In genomic region chr11:82844771-82845414, GRCm38 (mm10) we compare ENCODE assay signal across 7 mouse cellular contexts. TPM values are rescaled to one million over a fixed set of nuclear protein-coding genes. Genes with fewer than 3 reads are reported as not detected.
DNase-seq lines count a peak whose midpoint lies in the region; ATAC-seq lines count a peak whose summit lies in the region.

No protein-coding gene starts in this region.

- no peak for ATAC-seq in kidney, embryonic 15.5 days (replicated peaks; ENCODE audit: low FRiP score)
- ATAC-seq in midbrain, embryonic 12.5 days (ENCODE audit: low FRiP score, low read depth), result no peak
- no peak for ATAC-seq in cerebellum, adult (ENCODE audit: insufficient number of reproducible peaks, low FRiP score, low TSS enrichment)

- no peak for DNase-seq in kidney, postnatal 36 days
- DNase-seq in frontal cortex, postnatal 14 days (ENCODE audit: low spot score in 2 of 2), result no peak

- H3K9ac ChIP-seq in kidney, embryonic 15.5 days, result no peak overlapping the region
- no peak overlapping the region for H3K9ac ChIP-seq in midbrain, embryonic 12.5 days (replicated peaks)

- peak overlapping the region; percentile 78; the same call in 1 of the 2 replicates for H3K27ac ChIP-seq in kidney, embryonic 15.5 days
- H3K27ac ChIP-seq in brown adipose tissue, adult 24 weeks (replicated peaks; ENCODE audit: low read depth, low read length), result peak overlapping the region; percentile 66; the same call in 1 of the 2 replicates
- H3K27ac ChIP-seq in midbrain, embryonic 12.5 days (replicated peaks), result no peak overlapping the region

- no peak overlapping the region for H3K4me3 ChIP-seq in kidney, embryonic 15.5 days (replicated peaks)
- peak overlapping the region; percentile 50 for H3K4me3 ChIP-seq in brown adipose tissue, adult 24 weeks (ENCODE audit: insufficient read depth, low read depth, low read length)
- H3K4me3 ChIP-seq in erythroblast, embryonic 14.5 days (replicated peaks), result peak overlapping the region; percentile 75
- H3K4me3 ChIP-seq in midbrain, embryonic 12.5 days, result no peak overlapping the region

- H3K4me2 ChIP-seq in kidney, embryonic 15.5 days, result peak overlapping the region; percentile 44; the same call in 1 of the 2 replicates
- H3K4me2 ChIP-seq in midbrain, embryonic 12.5 days (replicated peaks), result peak overlapping the region; percentile 34; the same call in 1 of the 2 replicates

- H3K4me1 ChIP-seq in kidney, embryonic 15.5 days, result peaks cover 45% of the 10 kb centered on the region
- H3K4me1 ChIP-seq in brown adipose tissue, adult 24 weeks (ENCODE audit: control insufficient read depth, insufficient read depth, insufficient read length, low read length), result peaks cover 17% of the 10 kb centered on the region
- H3K4me1 ChIP-seq in erythroblast, embryonic 14.5 days (ENCODE audit: control insufficient read depth), result peaks cover 94% of the 10 kb centered on the region
- peaks cover 26% of the 10 kb centered on the region for H3K4me1 ChIP-seq in midbrain, embryonic 12.5 days

- 70% methylated on average over 11 of the region's 11 CpGs for WGBS in kidney, embryonic 15.5 days
- 70% methylated on average over 11 of the region's 11 CpGs for WGBS in midbrain, embryonic 12.5 days

- no peaks in the 10 kb centered on the region for H3K27me3 ChIP-seq in kidney, embryonic 15.5 days
- no peaks in the 10 kb centered on the region for H3K27me3 ChIP-seq in erythroblast, embryonic 14.5 days (ENCODE audit: control insufficient read depth)
- no peaks in the 10 kb centered on the region for H3K27me3 ChIP-seq in midbrain, embryonic 12.5 days

- no peaks in the 10 kb centered on the region for H3K36me3 ChIP-seq in kidney, embryonic 15.5 days
- peaks cover 66% of the 10 kb centered on the region for H3K36me3 ChIP-seq in erythroblast, embryonic 14.5 days (ENCODE audit: control insufficient read depth)
- no peaks in the 10 kb centered on the region for H3K36me3 ChIP-seq in midbrain, embryonic 12.5 days

- no peaks in the 10 kb centered on the region for H3K9me3 ChIP-seq in kidney, embryonic 15.5 days (replicated peaks)
- no peaks in the 10 kb centered on the region for H3K9me3 ChIP-seq in erythroblast, embryonic 14.5 days (ENCODE audit: control insufficient read depth, low read length)
- no peaks in the 10 kb centered on the region for H3K9me3 ChIP-seq in midbrain, embryonic 12.5 days

RNA-seq across cellular contexts. Expression of gene Rffl, which starts 26.1 kb away (rescaled TPM):
- polyA plus RNA-seq in kidney, embryonic 15.5 days (2015; fragmentation: Nextera tagmentation; extraction: Ambion mirVana), result 22.3 and 23.6 TPM in 2 replicates
- 4.3 and 6.3 TPM in 2 replicates for polyA plus RNA-seq in brown adipose tissue, adult 24 weeks (2012; ENCODE audit: insufficient read depth, insufficient read length, missing spikeins)
- polyA plus RNA-seq in erythroblast, embryonic 14.5 days (2012), result 4.5 and 6.4 TPM in 2 replicates
- polyA plus RNA-seq in midbrain, embryonic 12.5 days (2016; fragmentation: Nextera tagmentation; extraction: Ambion mirVana), result 7.9 and 8.9 TPM in 2 replicates

RNA-seq across cellular contexts. Expression of gene Rad51d, which starts 45.5 kb away (rescaled TPM):
- polyA plus RNA-seq in kidney, embryonic 15.5 days (2015; fragmentation: Nextera tagmentation; extraction: Ambion mirVana), result 11.1 and 13.9 TPM in 2 replicates
- polyA plus RNA-seq in brown adipose tissue, adult 24 weeks (2012; ENCODE audit: insufficient read depth, insufficient read length, missing spikeins), result 13.4 and 21.8 TPM in 2 replicates
- 0.05 and 0.19 TPM in 2 replicates for polyA plus RNA-seq in erythroblast, embryonic 14.5 days (2012)
- 12.8 and 14.1 TPM in 2 replicates for polyA plus RNA-seq in midbrain, embryonic 12.5 days (2016; fragmentation: Nextera tagmentation; extraction: Ambion mirVana)

RNA-seq across cellular contexts. Expression of gene Fndc8, which starts 47.0 kb away (rescaled TPM):
- polyA plus RNA-seq in kidney, embryonic 15.5 days (2015; fragmentation: Nextera tagmentation; extraction: Ambion mirVana), result 0.18 and 0.39 TPM in 2 replicates
- polyA plus RNA-seq in brown adipose tissue, adult 24 weeks (2012; ENCODE audit: insufficient read depth, insufficient read length, missing spikeins), result 0.79 TPM in 1 of 2 replicates, not detected in the other
- polyA plus RNA-seq in erythroblast, embryonic 14.5 days (2012), result 0.03 TPM in 1 of 2 replicates, not detected in the other
- polyA plus RNA-seq in midbrain, embryonic 12.5 days (2016; fragmentation: Nextera tagmentation; extraction: Ambion mirVana), result 0.27 and 0.64 TPM in 2 replicates

Comparison
In these comparisons a context has a peak if more than half of its experiments do, and no peak if none do; other contexts are left out.
1. H3K4me3 ChIP-seq: peak in brown adipose tissue, adult 24 weeks (single experiment) and erythroblast, embryonic 14.5 days (single experiment); none in kidney, embryonic 15.5 days (single experiment) and midbrain, embryonic 12.5 days (single experiment).
2. RNA of gene Rad51d, which starts 45.5 kb away (polyA plus RNA-seq): 13.4 to 21.8 TPM in brown adipose tissue, adult 24 weeks, 12.8 to 14.1 TPM in midbrain, embryonic 12.5 days and 11.1 to 13.9 TPM in kidney, embryonic 15.5 days; 0.05 to 0.19 TPM in erythroblast, embryonic 14.5 days; every median in the first group is over 10 times any median in the second.